Mouse (Mus musculus) embryonic facial prominence, embryonic 10.5 days (tissue): ENCODE data around the gene Stac. TPM values are rescaled to one million over a fixed set of nuclear protein-coding genes. Genes with fewer than 3 reads are reported as not detected.

Experiments
- DNase-seq: peaks from one replicate; pipeline ENCODE4 v3.0.0-alpha.2; 2017; ENCODE audit warnings: low spot score
- H3K27ac ChIP-seq: fragments of 300-500 bp; sonication (generic); replicated peaks from 2 replicates; pipeline ENCODE4 v1.5.1; 2016; ENCODE audit warnings: mild to moderate bottlenecking
- H3K27me3 ChIP-seq: fragments of 300-500 bp; sonication (generic); replicated peaks from 2 replicates; pipeline ENCODE4 v1.6.1; 2016; ENCODE audit warnings: low read depth, mild to moderate bottlenecking; ENCODE audit not compliant: poor library complexity, severe bottlenecking
- H3K36me3 ChIP-seq: fragments of 300-500 bp; sonication (generic); replicated peaks from 2 replicates; pipeline ENCODE4 v1.6.1; 2016; ENCODE audit warnings: mild to moderate bottlenecking, moderate library complexity
- H3K4me1 ChIP-seq: fragments of 300-500 bp; sonication (generic); 2 replicates; pipeline ENCODE4 v1.6.1; 2016
- H3K4me3 ChIP-seq: fragments of 300-500 bp; sonication (generic); 2 replicates; pipeline ENCODE4 v1.5.1; 2016; ENCODE audit warnings: mild to moderate bottlenecking, moderate library complexity
- H3K9me3 ChIP-seq: fragments of 300-500 bp; sonication (generic); 2 replicates; pipeline ENCODE4 v1.6.1; 2016; ENCODE audit warnings: mild to moderate bottlenecking
- WGBS: fragments of 180-500 bp; shearing (Covaris S2); methylation state at CpG from one replicate; pipeline ENCODE4 v1.1.7; 2016; 5-methylcytosine and 5-hydroxymethylcytosine counted together
- polyA plus RNA-seq: library from polyadenylated mRNA; unstranded; fragments of >200 nt; fragmentation: Nextera tagmentation; extraction: Ambion mirVana; gene quantifications from 2 replicates; pipeline ENCODE4 v1.2.1, GENCODE M21; 2016

The Stac gene
- polyA plus RNA-seq, 1 experiment from 2014 or later = 0.70 TPM

GRCm38 (mm10) chr9:111575889-111576288, 114.3 kb downstream of the Stac start:
- DNase-seq = no peak
- Histone ChIP-seq H3K4me1 (0 out of 2 replicates have a peak, but pooled peaks cover 3% of the 10 kb centered on the region), H3K9me3 (no peaks in the 10 kb centered on the region), H3K36me3 (no peaks in the 10 kb centered on the region), H3K27me3 (no peaks in the 10 kb centered on the region), H3K27ac (no peak overlapping the region), H3K4me3 (no peak overlapping the region)
- WGBS = 33% methylated on average over 4 of the region's 4 CpGs

GRCm38 (mm10) chr9:111573836-111574235, 116.3 kb downstream of the Stac start:
- Histone ChIP-seq H3K36me3 (no peaks in the 10 kb centered on the region), H3K9me3 (no peaks in the 10 kb centered on the region), H3K27me3 (no peaks in the 10 kb centered on the region), H3K27ac (no peak overlapping the region), H3K4me3 (no peak overlapping the region), H3K4me1 (0 out of 2 replicates have a peak, but pooled peaks cover 3% of the 10 kb centered on the region)
- WGBS = 93% methylated on average over 5 of the region's 5 CpGs
- no peak for DNase-seq

- Histone ChIP-seq H3K27ac (no peak overlapping the region), H3K4me3 (no peak overlapping the region), H3K27me3 (no peaks in the 10 kb centered on the region), H3K36me3 (no peaks in the 10 kb centered on the region), H3K9me3 (no peaks in the 10 kb centered on the region), H3K4me1 (0 out of 2 replicates have a peak, but pooled peaks cover 3% of the 10 kb centered on the region)
- peak; percentile 13 for DNase-seq
- WGBS = 86% methylated on average over 5 of the region's 5 CpGs
Measured at GRCm38 (mm10) chr9:111571619-111572018, 118.5 kb downstream of the Stac start.

- H3K27ac ChIP-seq = no peak overlapping the region
- H3K9me3 ChIP-seq = no peaks in the 10 kb centered on the region
- H3K4me3 ChIP-seq = no peak overlapping the region
- no peaks in the 10 kb centered on the region for H3K27me3 ChIP-seq
- DNase-seq = no peak
- 93% methylated on average over 6 of the region's 6 CpGs for WGBS
- H3K36me3 ChIP-seq = no peaks in the 10 kb centered on the region
- peaks cover 14% of the 10 kb centered on the region for H3K4me1 ChIP-seq
Measured at GRCm38 (mm10) chr9:111564176-111564575, 126.0 kb downstream of the Stac start.

GRCm38 (mm10) chr9:111563226-111563625, 126.9 kb downstream of the Stac start:
- no peak for DNase-seq
- H3K36me3 ChIP-seq = no peaks in the 10 kb centered on the region
- no peak overlapping the region for H3K4me3 ChIP-seq
- H3K27me3 ChIP-seq = no peaks in the 10 kb centered on the region
- 82% methylated on average over 7 of the region's 7 CpGs for WGBS
- H3K9me3 ChIP-seq = no peaks in the 10 kb centered on the region
- H3K4me1 ChIP-seq = peaks cover 14% of the 10 kb centered on the region
- no peak overlapping the region for H3K27ac ChIP-seq

GRCm38 (mm10) chr9:111562217-111562988, 127.7 kb downstream of the Stac start:
- no peak for DNase-seq
- no peak overlapping the region for H3K27ac ChIP-seq
- no peaks in the 10 kb centered on the region for H3K36me3 ChIP-seq
- H3K4me1 ChIP-seq = peaks cover 14% of the 10 kb centered on the region
- no peak overlapping the region for H3K4me3 ChIP-seq
- WGBS = 71% methylated on average over 19 of the region's 19 CpGs
- H3K27me3 ChIP-seq = no peaks in the 10 kb centered on the region
- H3K9me3 ChIP-seq = no peaks in the 10 kb centered on the region

- no peak overlapping the region for H3K27ac ChIP-seq
- no peaks in the 10 kb centered on the region for H3K4me1 ChIP-seq
- no peak for DNase-seq
- no peak overlapping the region for H3K4me3 ChIP-seq
- no peaks in the 10 kb centered on the region for H3K27me3 ChIP-seq
- 68% methylated on average over 3 of the region's 3 CpGs for WGBS
- H3K9me3 ChIP-seq = no peaks in the 10 kb centered on the region
- H3K36me3 ChIP-seq = no peaks in the 10 kb centered on the region
Measured at GRCm38 (mm10) chr9:111556699-111557098, 133.4 kb downstream of the Stac start.

GRCm38 (mm10) chr9:111552865-111553264, 137.3 kb downstream of the Stac start:
- no peak overlapping the region for H3K27ac ChIP-seq
- H3K36me3 ChIP-seq = no peaks in the 10 kb centered on the region
- 70% methylated on average over 3 of the region's 3 CpGs for WGBS
- DNase-seq = no peak
- H3K9me3 ChIP-seq = no peaks in the 10 kb centered on the region
- H3K27me3 ChIP-seq = no peaks in the 10 kb centered on the region
- H3K4me1 ChIP-seq = no peaks in the 10 kb centered on the region
- H3K4me3 ChIP-seq = no peak overlapping the region

GRCm38 (mm10) chr9:111551461-111552190, 138.5 kb downstream of the Stac start:
- Histone ChIP-seq H3K27me3 (no peaks in the 10 kb centered on the region), H3K36me3 (no peaks in the 10 kb centered on the region), H3K4me3 (no peak overlapping the region), H3K9me3 (no peaks in the 10 kb centered on the region), H3K27ac (no peak overlapping the region), H3K4me1 (no peaks in the 10 kb centered on the region)
- WGBS = 62% methylated on average over 15 of the region's 15 CpGs
- peak; percentile 44 for DNase-seq

GRCm38 (mm10) chr9:111550963-111551321, 139.2 kb downstream of the Stac start:
- Histone ChIP-seq H3K27ac (no peak overlapping the region), H3K36me3 (no peaks in the 10 kb centered on the region), H3K4me1 (no peaks in the 10 kb centered on the region), H3K4me3 (no peak overlapping the region), H3K27me3 (no peaks in the 10 kb centered on the region), H3K9me3 (no peaks in the 10 kb centered on the region)
- no peak for DNase-seq
- 82% methylated on average over 8 of the region's 8 CpGs for WGBS

- 84% methylated on average over 21 of the region's 21 CpGs for WGBS
Measured at GRCm38 (mm10) chr9:111550281-111550962, 139.7 kb downstream of the Stac start.

GRCm38 (mm10) chr9:111542663-111543062, 147.5 kb downstream of the Stac start:
- WGBS = 88% methylated on average over 6 of the region's 6 CpGs
- DNase-seq = no peak
- Histone ChIP-seq H3K4me3 (no peak overlapping the region), H3K27me3 (no peaks in the 10 kb centered on the region), H3K4me1 (no peaks in the 10 kb centered on the region), H3K36me3 (no peaks in the 10 kb centered on the region), H3K27ac (no peak overlapping the region), H3K9me3 (no peaks in the 10 kb centered on the region)

More at GRCm38 (mm10) chr9:111550281-111550962, 139.7 kb downstream of the Stac start:
- Histone ChIP-seq H3K36me3 (no peaks in the 10 kb centered on the region), H3K4me3 (no peak overlapping the region), H3K27ac (no peak overlapping the region), H3K27me3 (no peaks in the 10 kb centered on the region), H3K9me3 (no peaks in the 10 kb centered on the region), H3K4me1 (no peaks in the 10 kb centered on the region)
- DNase-seq = no peak
